Mouse (Mus musculus) limb, embryonic 14.5 days (tissue): ENCODE measurements around the gene Strip1. TPM values are rescaled to one million over a fixed set of nuclear protein-coding genes. Genes with fewer than 3 reads are reported as not detected.

Experiments used
- ATAC-seq: fragments of 200-750 bp; cut with Nextera tagmentation; 2 replicates; pipeline ENCODE4 v1.8.0; 2017; ENCODE audit warnings: low read depth, moderate number of reproducible peaks, moderate TSS enrichment; ENCODE audit not compliant: low FRiP score
- DNase-seq: peaks from one replicate; pipeline ENCODE4 v3.0.0-alpha.2; 2015; ENCODE audit warnings: low spot score
- H3K27ac ChIP-seq: fragments of 300-500 bp; sonication (generic); replicated peaks from 2 replicates; pipeline ENCODE4 v1.5.1; 2014; ENCODE audit warnings: low read depth, mild to moderate bottlenecking, low read length, moderate library complexity, mixed read lengths
- H3K27me3 ChIP-seq: fragments of 300-500 bp; sonication (generic); 2 replicates; pipeline ENCODE4 v1.6.1; 2014; ENCODE audit warnings: low read length, mixed read lengths; ENCODE audit not compliant: control insufficient read depth, insufficient read depth
- H3K36me3 ChIP-seq: fragments of 300-500 bp; sonication (generic); 2 replicates; pipeline ENCODE4 v1.6.1; 2014; ENCODE audit warnings: mild to moderate bottlenecking, low read length, moderate library complexity, mixed read lengths; ENCODE audit not compliant: control insufficient read depth, insufficient read depth
- H3K4me1 ChIP-seq: fragments of 300-500 bp; sonication (generic); 2 replicates; pipeline ENCODE4 v1.6.1; 2014; ENCODE audit warnings: antibody characterized with exemption, low read length, mixed read lengths; ENCODE audit not compliant: control insufficient read depth, insufficient read depth
- H3K4me2 ChIP-seq: fragments of 300-500 bp; sonication (generic); replicated peaks from 2 replicates; pipeline ENCODE4 v1.6.1; 2014; ENCODE audit warnings: low read depth, mild to moderate bottlenecking, low read length, moderate library complexity; ENCODE audit not compliant: severe bottlenecking
- H3K4me3 ChIP-seq: fragments of 300-500 bp; sonication (generic); replicated peaks from 2 replicates; pipeline ENCODE4 v1.5.1; 2014; ENCODE audit warnings: low read length
- H3K9ac ChIP-seq: fragments of 300-500 bp; sonication (generic); 2 replicates; pipeline ENCODE4 v1.6.1; 2014; ENCODE audit warnings: mild to moderate bottlenecking, low read depth, low read length, moderate library complexity; ENCODE audit not compliant: severe bottlenecking
- H3K9me3 ChIP-seq: fragments of 300-500 bp; sonication (generic); 2 replicates; pipeline ENCODE4 v1.6.1; 2016; ENCODE audit warnings: low read length; ENCODE audit not compliant: control insufficient read depth
- POLR2A ChIP-seq: fragments of 200-500 bp; IDR thresholded peaks from 2 replicates; pipeline ENCODE4 v1.8.0; 2012; ENCODE audit warnings: inconsistent platforms, mild to moderate bottlenecking, moderate library complexity, borderline replicate concordance; ENCODE audit not compliant: insufficient read depth, insufficient read length; ENCODE audit errors: extremely low read depth
- WGBS: fragments of 180-500 bp; shearing (Covaris S2); extraction: QIAGEN DNeasy Blood & Tissue Kit; methylation state at CpG from one replicate; pipeline ENCODE4 v1.1.7; 2014; 5-methylcytosine and 5-hydroxymethylcytosine counted together
- polyA plus RNA-seq, 2 experiments: library from polyadenylated mRNA; depleted of rRNA in 1 of 2; stranded (reverse) in 1 of 2; unstranded in 1 of 2; fragments of >200 nt; fragmentation: Nextera tagmentation in 1 of 2; extraction: Ambion mirVana in 1 of 2; gene quantifications; 2 replicates each; pipeline versions ENCODE4 v1.2.1 to v1.2.3; 2012 to 2014

Strip1 gene
- polyA plus RNA-seq, 2 experiments, result 59.7 to 74.1 TPM

GRCm38 (mm10) chr3:107568721-107569120 is 62.8 kb downstream of the Strip1 start:
- Histone ChIP-seq H3K4me1 (0 out of 2 replicates have a peak, but pooled peaks cover 2% of the 10 kb centered on the region), H3K4me2 (no peak overlapping the region), H3K4me3 (no peak overlapping the region), H3K27ac (no peak overlapping the region), H3K27me3 (no peaks in the 10 kb centered on the region), H3K36me3 (no peaks in the 10 kb centered on the region), H3K9me3 (no peaks in the 10 kb centered on the region), H3K9ac (no peak overlapping the region)
- WGBS, result 59% methylated on average over 4 of the region's 4 CpGs
- DNase-seq (no peak), ATAC-seq (no peak)
- TF ChIP-seq POLR2A, result no peak

GRCm38 (mm10) chr3:107567766-107568165 is 63.7 kb downstream of the Strip1 start:
- no peak overlapping the region for H3K4me2 ChIP-seq
- ATAC-seq (no peak), DNase-seq (no peak)
- no peaks in the 10 kb centered on the region for H3K36me3 ChIP-seq
- no peaks in the 10 kb centered on the region for H3K9me3 ChIP-seq
- H3K9ac ChIP-seq, result no peak overlapping the region
- no peaks in the 10 kb centered on the region for H3K27me3 ChIP-seq
- H3K4me1 ChIP-seq, result 0 out of 2 replicates have a peak, but pooled peaks cover 2% of the 10 kb centered on the region
- no peak overlapping the region for H3K27ac ChIP-seq
- no peak overlapping the region for H3K4me3 ChIP-seq
- 63% methylated on average over 7 of the region's 7 CpGs for WGBS
- TF ChIP-seq POLR2A, result no peak

DNA sequence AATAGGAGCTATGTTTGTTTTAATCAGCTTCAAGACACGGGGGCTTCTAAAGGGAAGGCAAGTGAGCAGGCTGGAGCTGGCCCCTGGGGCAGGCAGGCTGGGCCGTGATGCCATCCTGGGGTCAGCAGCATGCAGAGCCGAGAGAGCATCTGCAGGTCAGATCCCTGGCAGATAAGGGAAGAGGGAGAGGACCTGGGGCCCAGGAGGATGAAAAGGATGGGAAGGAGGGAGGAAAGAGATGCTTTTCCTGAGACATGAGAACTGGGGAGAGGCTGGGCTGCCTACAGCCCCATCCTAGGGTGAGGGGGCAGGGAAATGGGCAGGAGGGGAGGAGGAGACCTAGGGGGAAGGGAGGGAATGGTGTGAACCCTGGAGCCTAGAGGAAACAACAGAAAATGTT is 66.2 kb downstream of the Strip1 start:
- ATAC-seq, result no peak
- Histone ChIP-seq H3K9me3 (no peaks in the 10 kb centered on the region), H3K9ac (no peak overlapping the region), H3K4me2 (no peak overlapping the region), H3K4me1 (peaks cover 6% of the 10 kb centered on the region), H3K36me3 (no peaks in the 10 kb centered on the region), H3K27me3 (no peaks in the 10 kb centered on the region), H3K4me3 (no peak overlapping the region), H3K27ac (no peak overlapping the region)
- no peak for DNase-seq
- no peak for TF ChIP-seq POLR2A
- WGBS, result 27% methylated on average over 3 of the region's 3 CpGs

GRCm38 (mm10) chr3:107563880-107564279 is 67.6 kb downstream of the Strip1 start:
- no peak for ATAC-seq
- no peak for TF ChIP-seq POLR2A
- no peak overlapping the region for H3K4me3 ChIP-seq
- no peak for DNase-seq
- 19% methylated on average over 4 of the region's 4 CpGs for WGBS
- peaks cover 6% of the 10 kb centered on the region for H3K4me1 ChIP-seq
- H3K9me3 ChIP-seq, result no peaks in the 10 kb centered on the region
- no peaks in the 10 kb centered on the region for H3K36me3 ChIP-seq
- H3K4me2 ChIP-seq, result no peak overlapping the region
- H3K9ac ChIP-seq, result no peak overlapping the region
- H3K27ac ChIP-seq, result no peak overlapping the region
- no peaks in the 10 kb centered on the region for H3K27me3 ChIP-seq

DNA sequence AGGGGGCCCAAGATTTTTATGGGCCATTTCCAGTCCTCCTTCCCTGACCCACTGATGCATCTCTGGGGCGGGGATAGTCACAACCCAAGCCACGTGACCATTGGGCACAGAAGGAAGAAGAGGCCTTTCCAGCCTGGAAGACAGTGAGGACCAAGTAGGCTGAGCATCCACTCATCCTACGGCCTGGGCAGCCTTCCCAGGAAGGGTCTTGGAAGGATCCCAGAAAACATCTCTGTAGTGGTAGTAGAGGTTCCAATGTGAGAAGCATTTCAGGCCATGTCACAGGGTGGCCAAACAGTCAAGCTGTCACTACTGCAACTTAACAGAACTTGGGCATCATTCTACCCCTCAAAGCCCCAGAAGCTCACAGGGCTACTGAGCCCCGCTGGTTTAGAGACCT is 68.9 kb downstream of the Strip1 start:
- no peak for DNase-seq

More for the DNA sequence above, 68.9 kb downstream of the Strip1 start:
- Histone ChIP-seq H3K4me2 (no peak overlapping the region), H3K36me3 (no peaks in the 10 kb centered on the region), H3K9me3 (no peaks in the 10 kb centered on the region), H3K4me1 (peaks cover 6% of the 10 kb centered on the region), H3K4me3 (no peak overlapping the region), H3K9ac (no peak overlapping the region), H3K27ac (no peak overlapping the region), H3K27me3 (no peaks in the 10 kb centered on the region)
- 39% methylated on average over 4 of the region's 4 CpGs for WGBS
- no peak for TF ChIP-seq POLR2A
- ATAC-seq, result no peak

Other genes starting within 250 kb of the Strip1 start
- 1.4 and 1.8 TPM in 2 replicates for gene Kcnc4, start 172.1 kb downstream of the Strip1 start, polyA plus RNA-seq (2012; rRNA removed)
- 0.29 and 0.36 TPM in 2 replicates for gene Kcnc4, start 172.1 kb downstream of the Strip1 start, polyA plus RNA-seq (2014; fragmentation: Nextera tagmentation; extraction: Ambion mirVana)
- 18.2 and 22.8 TPM in 2 replicates for gene Slc6a17, start 113.7 kb downstream of the Strip1 start, polyA plus RNA-seq (2012; rRNA removed)
- gene Slc6a17, start 113.7 kb downstream of the Strip1 start, polyA plus RNA-seq (2014; fragmentation: Nextera tagmentation; extraction: Ambion mirVana), result 6.4 and 9.5 TPM in 2 replicates
- gene Ubl4b, start 76.6 kb downstream of the Strip1 start, polyA plus RNA-seq (2012; rRNA removed), result 0.31 TPM in 2 replicates
- gene Ubl4b, start 76.6 kb downstream of the Strip1 start, polyA plus RNA-seq (2014; fragmentation: Nextera tagmentation; extraction: Ambion mirVana), result not detected in 2 replicates
- gene Alx3, start 36.7 kb downstream of the Strip1 start, polyA plus RNA-seq (2012; rRNA removed), result 9.5 and 13.9 TPM in 2 replicates
- 14.9 and 16.5 TPM in 2 replicates for gene Alx3, start 36.7 kb downstream of the Strip1 start, polyA plus RNA-seq (2014; fragmentation: Nextera tagmentation; extraction: Ambion mirVana)
- not detected in 2 replicates for gene Gm10961, start 372 bp downstream of the Strip1 start, polyA plus RNA-seq (2012; rRNA removed)
- gene Gm10961, start 372 bp downstream of the Strip1 start, polyA plus RNA-seq (2014; fragmentation: Nextera tagmentation; extraction: Ambion mirVana), result not detected in 2 replicates
- 142 and 143 TPM in 2 replicates for gene Ahcyl1, start 64.9 kb upstream of the Strip1 start, polyA plus RNA-seq (2012; rRNA removed)
- gene Ahcyl1, start 64.9 kb upstream of the Strip1 start, polyA plus RNA-seq (2014; fragmentation: Nextera tagmentation; extraction: Ambion mirVana), result 97.1 and 110 TPM in 2 replicates
- gene Csf1, start 128.8 kb upstream of the Strip1 start, polyA plus RNA-seq (2012; rRNA removed), result 14.9 and 16.3 TPM in 2 replicates
- gene Csf1, start 128.8 kb upstream of the Strip1 start, polyA plus RNA-seq (2014; fragmentation: Nextera tagmentation; extraction: Ambion mirVana), result 12.7 and 13.6 TPM in 2 replicates
- gene Eps8l3, start 245.5 kb upstream of the Strip1 start, polyA plus RNA-seq (2012; rRNA removed), result 0.06 and 0.09 TPM in 2 replicates
- not detected in 2 replicates for gene Eps8l3, start 245.5 kb upstream of the Strip1 start, polyA plus RNA-seq (2014; fragmentation: Nextera tagmentation; extraction: Ambion mirVana)